Comparison of ENCODE assay signal across 1 mouse cellular context in the genomic region with DNA sequence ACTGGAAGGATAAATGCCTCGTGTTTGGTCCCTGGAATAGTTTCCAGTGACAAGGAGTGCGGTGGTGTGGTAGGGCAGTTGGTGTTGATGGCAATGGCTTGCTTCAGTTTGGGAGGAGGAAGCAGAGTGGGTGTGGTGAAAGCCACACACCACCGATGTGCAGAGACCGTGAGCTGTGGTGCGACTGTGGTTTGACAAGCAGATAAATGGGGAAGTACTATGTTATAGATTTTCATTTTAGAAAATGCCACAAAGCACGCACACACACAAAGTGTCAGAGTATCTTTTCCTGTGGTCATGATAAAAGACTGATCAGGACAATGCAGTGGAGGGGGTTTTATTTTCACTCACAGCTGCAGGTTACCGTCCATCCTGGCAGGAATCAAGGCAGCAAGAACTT.
TF ChIP-seq lines count a peak whose summit lies in the region.

No protein-coding gene starts in this region.

TF ChIP-seq in MEL, 35 proteins besides CTCF, POLR2A, EP300 and RAD21 (continued from another document):
- TF ChIP-seq MAFK (IDR thresholded peaks at IDR 0.05; ENCODE audit: borderline replicate concordance, low read depth, low read length) (peak; percentile 89), MAZ (IDR thresholded peaks at IDR 0.05; ENCODE audit: low read depth, low read length) (no peak), ZC3H11A (IDR thresholded peaks at IDR 0.05; ENCODE audit: low read depth, low read length) (no peak), RCOR1 (IDR thresholded peaks at IDR 0.05; ENCODE audit: low read depth, low read length) (peak; percentile 98), ZNF384 (IDR thresholded peaks at IDR 0.05; ENCODE audit: low read depth, low read length) (no peak), MYC (IDR thresholded peaks at IDR 0.05; ENCODE audit: low read depth, low read length) (peak; percentile 66; the same call in 1 of the 2 replicates), CHD1 (IDR thresholded peaks at IDR 0.05; ENCODE audit: low read depth, low read length) (no peak), UBTF (IDR thresholded peaks at IDR 0.05; ENCODE audit: borderline replicate concordance, insufficient read depth, low read depth, low read length) (no peak), MXI1 (IDR thresholded peaks at IDR 0.05; ENCODE audit: low read depth, low read length) (no peak), JUND (IDR thresholded peaks at IDR 0.05; ENCODE audit: low read depth, low read length) (no peak)
